Mouse (Mus musculus): ENCODE measurements around the gene Senp6. TPM values are rescaled to one million over a fixed set of nuclear protein-coding genes. Genes with fewer than 3 reads are reported as not detected.

Gene Senp6
- polyA plus RNA-seq, 1 experiment, result 71.9 TPM

DNA sequence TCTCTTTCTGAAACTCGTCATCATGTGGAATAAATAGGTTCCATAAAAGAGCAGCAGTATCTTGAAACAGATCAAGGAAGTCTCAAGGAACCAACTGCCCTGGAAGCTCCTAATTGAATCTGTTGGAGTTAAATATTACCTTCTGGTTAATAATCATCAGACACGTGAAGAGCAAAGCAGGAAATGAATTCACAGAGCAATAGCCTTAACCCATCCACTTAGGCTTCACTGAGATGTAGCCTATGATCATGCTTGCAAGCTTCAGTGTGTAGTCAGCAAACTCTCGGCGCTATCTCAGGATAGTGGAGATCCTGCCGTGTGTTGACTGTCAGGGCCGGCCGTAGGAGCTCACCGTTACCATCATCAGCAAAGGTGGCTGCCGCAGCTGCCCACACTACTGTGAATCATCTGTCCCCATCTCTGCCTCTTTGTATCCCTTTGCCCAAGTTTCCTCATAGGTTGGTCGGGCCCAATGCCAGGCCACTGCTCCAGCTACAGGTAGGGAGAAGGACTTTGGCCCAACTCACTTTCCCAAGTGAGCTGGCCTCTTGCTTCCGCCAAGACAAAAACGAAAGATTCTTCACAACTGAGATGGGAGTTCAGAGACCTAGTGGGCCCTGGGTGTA, 91.2 kb downstream of the Senp6 start:
- TF ChIP-seq GATA1 (IDR thresholded peaks at IDR 0.05; ENCODE audit: borderline replicate concordance, low read length) (no peak), FLI1 (IDR thresholded peaks at IDR 0.05; ENCODE audit: low read length) (no peak)
- H3K9me3 ChIP-seq, result peaks cover 4% of the 10 kb centered on the region
- H3K4me3 ChIP-seq (replicated peaks), result no peak overlapping the region
- peaks cover 21% of the 10 kb centered on the region for H3K27me3 ChIP-seq (replicated peaks)
- peaks cover 36% of the 10 kb centered on the region for H3K4me1 ChIP-seq
- H3K36me3 ChIP-seq (replicated peaks; ENCODE audit: low read length), result peaks cover 3% of the 10 kb centered on the region

DNA sequence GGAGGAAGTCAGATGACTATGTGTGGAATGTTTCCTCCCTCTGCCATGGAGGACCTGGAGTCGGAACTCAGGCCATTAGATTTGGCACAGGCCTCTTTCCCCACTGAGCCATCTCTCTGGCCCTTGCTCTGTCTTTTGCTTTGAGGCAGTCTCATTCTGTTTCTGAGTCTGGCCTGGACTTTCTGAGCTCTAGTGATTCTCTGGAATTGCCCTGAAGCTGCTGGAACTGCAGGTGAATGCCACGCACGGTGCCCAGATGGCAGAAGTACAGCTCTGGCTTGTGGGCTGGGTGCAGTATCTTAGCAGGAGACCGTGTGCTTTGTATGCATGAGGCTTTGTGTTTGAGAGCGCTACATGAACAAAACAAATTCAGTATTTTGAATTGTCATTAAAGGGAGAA, 92.2 kb downstream of the Senp6 start:
- Histone ChIP-seq H3K27me3 (replicated peaks) (peaks cover 21% of the 10 kb centered on the region), H3K4me1 (peaks cover 41% of the 10 kb centered on the region), H3K4me3 (replicated peaks) (no peak overlapping the region), H3K36me3 (replicated peaks; ENCODE audit: low read length) (no peaks in the 10 kb centered on the region), H3K9me3 (peaks cover 4% of the 10 kb centered on the region)
- TF ChIP-seq GATA1 (IDR thresholded peaks at IDR 0.05; ENCODE audit: borderline replicate concordance, low read length) (no peak), FLI1 (IDR thresholded peaks at IDR 0.05; ENCODE audit: low read length) (no peak)

DNA sequence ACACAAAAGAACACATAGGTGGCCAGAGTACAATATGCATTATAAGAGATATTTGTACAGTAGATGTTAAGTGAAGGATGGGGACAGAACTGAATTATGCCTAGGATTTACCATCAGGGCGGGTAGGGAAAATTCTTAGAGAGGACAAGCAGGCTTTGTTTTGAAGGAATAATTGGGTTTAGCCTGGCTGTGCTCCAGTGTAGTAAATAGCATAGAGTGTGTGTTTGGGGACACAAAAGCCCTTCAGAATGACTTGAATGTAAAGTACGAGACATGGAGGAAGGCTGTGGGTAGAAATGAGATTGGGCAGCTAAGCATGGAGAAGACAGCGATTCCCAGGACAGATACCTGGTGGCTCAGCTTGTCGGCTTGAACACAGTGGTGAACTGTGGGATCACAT, 94.7 kb downstream of the Senp6 start:
- TF ChIP-seq GATA1 (IDR thresholded peaks at IDR 0.05; ENCODE audit: borderline replicate concordance, low read length) (no peak), FLI1 (IDR thresholded peaks at IDR 0.05; ENCODE audit: low read length) (no peak)
- Histone ChIP-seq H3K27me3 (replicated peaks) (peaks cover 21% of the 10 kb centered on the region), H3K36me3 (replicated peaks; ENCODE audit: low read length) (no peaks in the 10 kb centered on the region), H3K4me1 (peaks cover 42% of the 10 kb centered on the region), H3K4me3 (replicated peaks) (no peak overlapping the region), H3K9me3 (peaks cover 4% of the 10 kb centered on the region)

DNA sequence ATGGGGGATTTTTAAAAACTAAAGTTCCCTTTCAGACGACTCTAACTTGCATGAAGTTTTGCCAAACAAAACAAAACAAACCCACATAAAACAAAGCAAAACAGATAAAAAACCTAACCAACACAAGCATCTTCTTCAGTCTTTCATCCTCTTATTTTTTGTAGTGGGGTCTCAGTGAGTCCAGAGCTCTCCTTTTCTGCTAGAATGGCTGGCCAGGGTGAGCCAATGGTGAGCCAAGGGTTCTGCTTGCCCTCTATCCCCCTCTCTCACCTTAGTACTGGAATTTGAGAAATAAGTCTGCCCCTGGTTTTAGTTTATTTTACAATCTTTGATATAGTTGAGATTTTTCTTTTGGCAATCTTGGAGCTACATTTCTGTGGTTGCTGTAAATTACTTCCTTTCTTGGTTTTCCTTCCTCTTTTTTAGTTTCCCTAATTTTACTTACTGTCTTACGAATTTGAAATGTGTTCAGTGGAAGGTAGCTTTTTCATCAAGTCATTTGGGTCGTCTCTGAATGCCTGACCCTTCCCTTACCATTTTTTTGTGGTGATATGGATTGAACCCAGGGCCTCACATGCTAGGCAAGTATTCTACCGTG, 96.5 kb downstream of the Senp6 start:
- peak overlapping the region; percentile 28 for H3K4me3 ChIP-seq (replicated peaks)
- peaks cover 4% of the 10 kb centered on the region for H3K9me3 ChIP-seq
- TF ChIP-seq GATA1 (IDR thresholded peaks at IDR 0.05; ENCODE audit: borderline replicate concordance, low read length), result no peak
- TF ChIP-seq FLI1 (IDR thresholded peaks at IDR 0.05; ENCODE audit: low read length), result no peak
- no peaks in the 10 kb centered on the region for H3K36me3 ChIP-seq (replicated peaks; ENCODE audit: low read length)
- H3K27me3 ChIP-seq (replicated peaks), result peaks cover 17% of the 10 kb centered on the region
- H3K4me1 ChIP-seq, result peaks cover 25% of the 10 kb centered on the region

DNA sequence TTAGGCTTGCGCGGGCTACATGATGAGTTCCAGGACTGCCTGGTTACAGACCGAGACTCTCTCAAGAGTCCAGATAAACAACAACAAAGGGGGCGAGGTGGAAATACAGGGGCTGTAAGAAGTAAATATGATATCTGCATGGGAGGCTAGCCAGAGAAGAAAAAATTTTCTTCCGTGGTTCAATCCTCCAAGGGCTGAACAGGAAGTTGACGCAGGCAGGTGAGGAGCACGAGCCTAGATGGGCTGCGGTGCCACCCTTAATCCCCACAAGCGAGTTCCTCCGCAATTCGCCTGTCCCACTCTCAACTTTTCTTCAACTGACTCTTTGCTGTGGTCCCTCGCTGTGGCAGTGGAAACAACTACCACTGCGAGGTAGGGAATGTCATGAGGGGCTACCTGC, 97.5 kb downstream of the Senp6 start:
- Histone ChIP-seq H3K27me3 (replicated peaks) (peaks cover 16% of the 10 kb centered on the region), H3K36me3 (replicated peaks; ENCODE audit: low read length) (no peaks in the 10 kb centered on the region), H3K4me3 (replicated peaks) (peak overlapping the region; percentile 98)

DNA sequence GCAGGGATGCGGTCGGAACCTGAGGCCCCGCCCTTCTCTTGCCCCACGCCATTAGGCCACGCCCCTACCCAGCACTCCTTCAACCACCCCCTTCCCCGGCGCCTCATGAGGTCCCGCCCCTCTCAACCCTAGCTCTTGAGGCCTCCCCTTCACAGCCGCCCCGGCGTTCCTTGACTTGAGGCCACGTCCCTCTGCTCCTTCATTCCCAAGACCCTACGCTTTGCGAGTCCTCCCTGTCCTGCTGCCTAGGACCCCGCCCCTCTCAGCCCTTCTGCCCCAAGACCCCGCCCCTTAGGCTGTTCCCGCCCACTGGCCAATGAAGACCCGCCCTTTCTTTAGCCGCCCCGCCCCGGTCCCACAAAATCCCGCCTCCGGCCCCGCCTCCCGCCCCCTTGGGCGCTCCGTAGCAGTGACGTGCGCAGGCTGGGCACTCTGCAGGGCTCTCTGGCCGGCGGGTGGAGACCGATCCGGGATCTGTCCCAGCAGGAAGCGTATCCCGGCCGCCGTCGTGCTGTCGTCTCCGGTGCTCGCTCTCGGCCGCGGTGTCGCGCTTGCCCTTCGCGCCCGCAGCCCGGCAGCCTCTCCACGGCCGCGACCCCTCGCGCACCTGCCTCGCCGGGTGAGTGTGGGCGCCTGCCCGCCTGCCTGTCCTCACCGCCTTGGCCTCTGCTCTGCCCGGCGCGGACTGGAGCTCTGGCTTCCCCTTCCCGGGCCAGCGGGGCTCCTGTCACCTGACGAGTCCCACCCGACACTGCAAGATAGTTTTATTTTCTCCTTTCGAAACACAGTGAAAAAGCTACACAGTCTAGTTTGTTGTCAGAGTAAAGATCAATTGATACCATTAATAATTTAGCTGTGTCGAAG, 98.1 kb downstream of the Senp6 start, which contains the start of gene Myo6:
Gene Myo6, plus strand, starts transcription at position 421 of the 864 bp plus-strand sequence.
- H3K4me3 ChIP-seq (replicated peaks), result peak within 1 kb of the TSS; percentile 98
- no peak for TF ChIP-seq GATA1 (IDR thresholded peaks at IDR 0.05; ENCODE audit: borderline replicate concordance, low read length)
- H3K36me3 ChIP-seq (replicated peaks; ENCODE audit: low read length), result no peaks in the 10 kb centered on the region
- peaks cover 4% of the 10 kb centered on the region for H3K9me3 ChIP-seq
- peaks cover 14% of the 10 kb centered on the region for H3K27me3 ChIP-seq (replicated peaks)
- peaks cover 24% of the 10 kb centered on the region for H3K4me1 ChIP-seq

More for the DNA sequence above, 97.5 kb downstream of the Senp6 start:
- TF ChIP-seq FLI1 (IDR thresholded peaks at IDR 0.05; ENCODE audit: low read length) (no peak), GATA1 (IDR thresholded peaks at IDR 0.05; ENCODE audit: borderline replicate concordance, low read length) (no peak)
- Histone ChIP-seq H3K9me3 (peaks cover 4% of the 10 kb centered on the region), H3K4me1 (peaks cover 20% of the 10 kb centered on the region)

DNA sequence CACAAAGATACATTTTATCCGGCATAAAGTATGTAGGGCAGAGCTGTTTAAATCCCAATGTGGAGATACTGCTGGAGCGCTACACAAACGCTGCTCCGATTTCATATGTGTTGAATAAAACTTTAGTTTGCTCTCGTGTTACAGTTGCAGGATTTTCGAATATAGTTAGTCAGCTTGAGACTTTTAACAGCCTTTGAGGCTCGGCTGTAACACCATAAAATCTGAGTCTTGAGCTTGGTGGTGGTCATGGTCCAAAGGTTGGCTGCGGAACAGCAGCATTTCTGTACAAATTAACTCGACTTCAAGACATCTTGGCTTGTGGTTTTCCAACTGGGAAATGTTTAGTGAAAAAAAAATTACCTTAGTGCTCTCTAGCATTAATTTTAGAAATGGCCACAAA, 99.0 kb downstream of the Senp6 start:
- Histone ChIP-seq H3K36me3 (replicated peaks; ENCODE audit: low read length) (no peaks in the 10 kb centered on the region), H3K9me3 (peaks cover 4% of the 10 kb centered on the region), H3K4me1 (peaks cover 24% of the 10 kb centered on the region), H3K4me3 (replicated peaks) (peak overlapping the region; percentile 98), H3K27me3 (replicated peaks) (peaks cover 10% of the 10 kb centered on the region)
- no peak for TF ChIP-seq FLI1 (IDR thresholded peaks at IDR 0.05; ENCODE audit: low read length)
- TF ChIP-seq GATA1 (IDR thresholded peaks at IDR 0.05; ENCODE audit: borderline replicate concordance, low read length), result no peak

DNA sequence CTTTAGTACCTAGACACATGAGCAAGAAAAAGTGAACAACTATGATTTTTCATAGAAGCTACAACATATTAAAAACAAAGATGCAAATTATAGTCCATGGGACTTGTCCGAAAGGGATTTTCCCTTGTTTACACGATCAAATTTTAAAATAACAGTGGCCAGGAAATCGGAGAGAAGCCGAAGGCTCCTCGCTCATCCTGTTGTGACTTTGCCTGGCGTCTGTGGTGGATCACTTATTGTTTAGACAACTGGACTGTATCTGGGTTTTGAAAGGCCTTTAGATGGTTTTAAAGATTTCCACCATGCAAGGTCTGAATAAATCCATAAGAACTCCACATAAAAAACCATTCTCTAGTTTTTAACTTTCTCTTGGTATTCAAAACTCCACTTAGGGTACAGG, 99.7 kb downstream of the Senp6 start:
- Histone ChIP-seq H3K4me3 (replicated peaks) (no peak overlapping the region), H3K4me1 (peaks cover 26% of the 10 kb centered on the region), H3K36me3 (replicated peaks; ENCODE audit: low read length) (no peaks in the 10 kb centered on the region), H3K27me3 (replicated peaks) (peaks cover 5% of the 10 kb centered on the region), H3K9me3 (peaks cover 4% of the 10 kb centered on the region)
- TF ChIP-seq GATA1 (IDR thresholded peaks at IDR 0.05; ENCODE audit: borderline replicate concordance, low read length), result no peak
- TF ChIP-seq FLI1 (IDR thresholded peaks at IDR 0.05; ENCODE audit: low read length), result no peak

DNA sequence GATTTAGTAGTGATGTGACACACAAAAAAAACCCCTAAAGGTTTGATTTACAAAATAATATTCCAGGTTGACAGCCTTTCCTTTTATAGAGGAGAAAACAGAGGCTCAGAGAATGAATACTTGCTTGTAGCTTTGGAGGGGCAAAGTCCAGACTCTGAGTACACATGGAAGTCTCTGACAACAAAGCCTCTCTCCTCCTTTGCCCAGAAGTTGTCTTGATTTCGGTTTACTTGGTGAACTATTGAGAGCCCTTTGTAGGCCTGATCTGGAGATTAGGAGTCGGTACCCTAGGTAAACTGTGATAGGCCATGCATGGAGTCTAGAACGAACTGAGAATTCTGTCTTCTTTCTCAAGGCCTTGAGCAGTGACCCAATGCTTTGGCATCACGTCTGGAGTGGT, 100.4 kb downstream of the Senp6 start:
- no peak for TF ChIP-seq FLI1 (IDR thresholded peaks at IDR 0.05; ENCODE audit: low read length)

DNA sequence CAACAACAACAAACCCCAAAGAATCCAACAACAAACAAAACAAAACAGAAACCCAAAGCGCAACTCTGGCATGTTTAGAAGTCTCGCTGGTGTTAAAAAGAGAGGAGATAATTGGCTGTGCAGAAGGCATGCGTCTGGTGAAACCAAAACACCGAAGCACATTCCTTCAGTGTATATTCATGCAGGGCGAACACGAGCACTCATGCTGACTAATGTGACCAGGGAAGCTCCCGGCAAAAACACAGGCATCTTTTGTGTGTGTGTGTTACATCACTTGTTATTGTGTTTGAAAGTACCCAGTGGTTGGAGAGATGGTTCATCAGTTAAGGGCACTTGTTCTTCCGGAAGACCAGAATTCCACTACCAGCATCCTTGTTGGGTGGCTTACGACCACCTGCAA, 102.8 kb downstream of the Senp6 start:
- Histone ChIP-seq H3K9me3 (no peaks in the 10 kb centered on the region), H3K4me1 (peaks cover 29% of the 10 kb centered on the region)

More for the DNA sequence above, 100.4 kb downstream of the Senp6 start:
- Histone ChIP-seq H3K4me1 (peaks cover 29% of the 10 kb centered on the region), H3K4me3 (replicated peaks) (no peak overlapping the region), H3K27me3 (replicated peaks) (no peaks in the 10 kb centered on the region), H3K9me3 (peaks cover 4% of the 10 kb centered on the region), H3K36me3 (replicated peaks; ENCODE audit: low read length) (no peaks in the 10 kb centered on the region)

More for the DNA sequence above, 102.8 kb downstream of the Senp6 start:
- TF ChIP-seq FLI1 (IDR thresholded peaks at IDR 0.05; ENCODE audit: low read length) (no peak), GATA1 (IDR thresholded peaks at IDR 0.05; ENCODE audit: borderline replicate concordance, low read length) (no peak)
- peaks cover 2% of the 10 kb centered on the region for H3K27me3 ChIP-seq (replicated peaks)
- no peaks in the 10 kb centered on the region for H3K36me3 ChIP-seq (replicated peaks; ENCODE audit: low read length)
- H3K4me3 ChIP-seq (replicated peaks), result no peak overlapping the region
